Mouse (Mus musculus) telencephalon, adult 2 months (tissue): ENCODE measurements at regions not wholly inside any gene's neighbourhood (a gene's known extent, or its start where the extent isn't known, plus 50 kb on each side); places are given as distances from the start of the nearest gene placed in this dataset.

Source experiments
- DNase-seq: peaks from one replicate; pipeline ENCODE4 v3.0.0-alpha.2; 2011; ENCODE audit warnings: low read depth, low spot score

GRCm38 (mm10) chr12:6211266-6211665, 835.8 kb upstream of the Klhl29 start:
- peak; percentile 88 for DNase-seq

- DNase-seq, result no peak
Observed at GRCm38 (mm10) chr12:6189232-6189631, 813.8 kb upstream of the Klhl29 start.

GRCm38 (mm10) chr12:6168795-6169194, 793.3 kb upstream of the Klhl29 start:
- DNase-seq, result peak; percentile 47

GRCm38 (mm10) chr12:6154287-6154686, 778.8 kb upstream of the Klhl29 start:
- DNase-seq, result no peak

- DNase-seq, result no peak
Observed at GRCm38 (mm10) chr12:6151476-6151875, 776.0 kb upstream of the Klhl29 start.

- DNase-seq, result no peak
Observed at GRCm38 (mm10) chr12:6132451-6132850, 757.0 kb upstream of the Klhl29 start.

- DNase-seq, result peak; percentile 8
Observed at GRCm38 (mm10) chr12:6119557-6119956, 744.1 kb upstream of the Klhl29 start.

GRCm38 (mm10) chr12:6115254-6115653, 739.8 kb upstream of the Klhl29 start:
- DNase-seq, result no peak

GRCm38 (mm10) chr12:6097295-6097694, 721.8 kb upstream of the Klhl29 start:
- no peak for DNase-seq

- peak; percentile 4 for DNase-seq
Observed at GRCm38 (mm10) chr12:6087627-6088350, 712.3 kb upstream of the Klhl29 start.

GRCm38 (mm10) chr12:6087071-6087470, 711.6 kb upstream of the Klhl29 start:
- no peak for DNase-seq

- peak; percentile 50 for DNase-seq
Observed at GRCm38 (mm10) chr12:6046866-6047689, 671.6 kb upstream of the Klhl29 start.

GRCm38 (mm10) chr12:6046110-6046509, 670.6 kb upstream of the Klhl29 start:
- no peak for DNase-seq

GRCm38 (mm10) chr12:6042326-6042725, 666.8 kb upstream of the Klhl29 start:
- no peak for DNase-seq

GRCm38 (mm10) chr12:6024111-6024510, 648.6 kb upstream of the Klhl29 start:
- no peak for DNase-seq

GRCm38 (mm10) chr12:6022490-6022889, 647.0 kb upstream of the Klhl29 start:
- no peak for DNase-seq

- no peak for DNase-seq
Observed at GRCm38 (mm10) chr12:6000961-6001360, 625.5 kb upstream of the Klhl29 start.

GRCm38 (mm10) chr12:5997366-5997765, 621.9 kb upstream of the Klhl29 start:
- DNase-seq, result no peak

- DNase-seq, result peak; percentile 28
Observed at GRCm38 (mm10) chr12:5996672-5997071, 621.2 kb upstream of the Klhl29 start.

- DNase-seq, result peak; percentile 29
Observed at GRCm38 (mm10) chr12:5983937-5984610, 608.6 kb upstream of the Klhl29 start.

- no peak for DNase-seq
Observed at GRCm38 (mm10) chr12:5982096-5982495, 606.6 kb upstream of the Klhl29 start.

- DNase-seq, result no peak
Observed at GRCm38 (mm10) chr12:5975926-5976325, 600.4 kb upstream of the Klhl29 start.
